Mouse (Mus musculus) liver, adult 2 months (tissue): ENCODE data around the gene Gm11541.

ENCODE experiments used
- CTCF ChIP-seq: fragments of 200-500 bp; IDR thresholded peaks from 2 replicates; pipeline ENCODE4 v1.5.1; 2011; ENCODE audit warnings: low read depth, low read length, control low read depth
- POLR2A ChIP-seq: fragments of 200-500 bp; IDR thresholded peaks from 2 replicates; pipeline ENCODE4 v1.6.1; 2011; ENCODE audit warnings: low read length, control low read depth; ENCODE audit not compliant: insufficient read depth; ENCODE audit errors: extremely low read depth

GRCm38 (mm10) chr11:94665281-94665680 lies 39.0 kb downstream of the Gm11541 start:
- TF ChIP-seq CTCF: no peak
- no peak for TF ChIP-seq POLR2A
